Mouse (Mus musculus): Measurements from ENCODE around the gene Dcaf4. TPM values are rescaled to one million over a fixed set of nuclear protein-coding genes. Genes with fewer than 3 reads are reported as not detected.

The Dcaf4 gene
- polyA plus RNA-seq, 1 experiment from 2014 or later, result 24.0 TPM

GRCm38 (mm10) chr12:83492808-83493207 lies 27.5 kb upstream of the Dcaf4 start:
- Histone ChIP-seq H3K4me1 (ENCODE audit: control insufficient read depth, insufficient read depth, low read length) (peaks cover 10% of the 10 kb centered on the region), H3K4me3 (ENCODE audit: low read depth, low read length) (no peak overlapping the region), H3K36me3 (ENCODE audit: control insufficient read depth, insufficient read depth, low read length) (no peaks in the 10 kb centered on the region), H3K27ac (ENCODE audit: low read depth, low read length) (no peak overlapping the region), H3K27me3 (ENCODE audit: control insufficient read depth, insufficient read depth, low read length) (no peaks in the 10 kb centered on the region), H3K9ac (ENCODE audit: low read length) (no peak overlapping the region), H3K9me3 (ENCODE audit: control insufficient read depth, low read length) (no peaks in the 10 kb centered on the region), H3K4me2 (ENCODE audit: low read depth) (no peak overlapping the region)
- WGBS, result 83% methylated on average over 3 of the region's 3 CpGs
- ATAC-seq (ENCODE audit: insufficient read depth, low FRiP score, low TSS enrichment), result no peak
- DNase-seq (ENCODE audit: low spot score), result no peak

GRCm38 (mm10) chr12:83494196-83494595 lies 26.1 kb upstream of the Dcaf4 start:
- 87% methylated on average over 9 of the region's 9 CpGs for WGBS
- no peak overlapping the region for H3K4me2 ChIP-seq (ENCODE audit: low read depth)
- H3K4me3 ChIP-seq (ENCODE audit: low read depth, low read length), result no peak overlapping the region
- no peaks in the 10 kb centered on the region for H3K9me3 ChIP-seq (ENCODE audit: control insufficient read depth, low read length)
- H3K4me1 ChIP-seq (ENCODE audit: control insufficient read depth, insufficient read depth, low read length), result no peaks in the 10 kb centered on the region
- H3K9ac ChIP-seq (ENCODE audit: low read length), result no peak overlapping the region
- H3K27me3 ChIP-seq (ENCODE audit: control insufficient read depth, insufficient read depth, low read length), result no peaks in the 10 kb centered on the region
- no peak overlapping the region for H3K27ac ChIP-seq (ENCODE audit: low read depth, low read length)
- no peak for DNase-seq (ENCODE audit: low spot score)
- H3K36me3 ChIP-seq (ENCODE audit: control insufficient read depth, insufficient read depth, low read length), result no peaks in the 10 kb centered on the region
- ATAC-seq (ENCODE audit: insufficient read depth, low FRiP score, low TSS enrichment), result no peak

DNA sequence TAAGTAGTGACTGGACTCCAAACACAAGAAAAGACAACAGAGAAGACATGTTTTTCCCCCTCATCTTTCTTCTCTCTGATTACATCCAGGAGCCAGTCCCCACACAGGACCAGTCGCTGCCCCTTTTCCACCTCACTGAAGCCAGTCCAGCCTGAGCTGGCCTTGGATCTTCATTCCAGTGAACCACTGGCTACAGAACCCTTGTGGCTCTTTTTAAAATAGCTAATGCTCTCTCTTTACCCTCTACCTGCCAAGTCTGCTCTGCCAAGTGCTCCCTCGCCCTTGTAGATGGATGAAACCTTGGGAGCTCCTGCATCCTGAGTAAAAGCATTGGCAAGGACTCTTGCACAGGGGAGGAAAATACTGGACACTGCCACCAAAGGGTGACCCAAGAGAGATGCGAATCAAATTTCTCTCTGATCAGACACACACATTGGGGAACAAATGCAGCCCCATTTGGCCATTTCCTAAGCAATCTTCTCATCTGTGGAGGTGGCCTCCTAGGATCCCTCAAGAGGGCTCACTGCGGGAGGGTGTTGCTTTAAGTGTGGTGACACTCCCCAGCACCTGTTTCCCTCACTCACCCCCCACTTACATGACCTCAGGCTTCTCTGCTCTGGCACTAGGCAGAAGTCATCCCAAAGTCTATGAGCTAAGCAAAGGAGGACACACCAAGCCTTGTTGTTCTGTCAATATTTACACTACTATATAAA lies 24.9 kb upstream of the Dcaf4 start:
- 70% methylated on average over 4 of the region's 4 CpGs for WGBS
- no peaks in the 10 kb centered on the region for H3K4me1 ChIP-seq (ENCODE audit: control insufficient read depth, insufficient read depth, low read length)
- ATAC-seq (ENCODE audit: insufficient read depth, low FRiP score, low TSS enrichment) (no peak), DNase-seq (ENCODE audit: low spot score) (no peak)
- H3K4me3 ChIP-seq (ENCODE audit: low read depth, low read length), result no peak overlapping the region
- no peak overlapping the region for H3K27ac ChIP-seq (ENCODE audit: low read depth, low read length)
- no peak overlapping the region for H3K9ac ChIP-seq (ENCODE audit: low read length)
- H3K9me3 ChIP-seq (ENCODE audit: control insufficient read depth, low read length), result no peaks in the 10 kb centered on the region
- H3K4me2 ChIP-seq (ENCODE audit: low read depth), result no peak overlapping the region
- H3K36me3 ChIP-seq (ENCODE audit: control insufficient read depth, insufficient read depth, low read length), result no peaks in the 10 kb centered on the region
- no peaks in the 10 kb centered on the region for H3K27me3 ChIP-seq (ENCODE audit: control insufficient read depth, insufficient read depth, low read length)

DNA sequence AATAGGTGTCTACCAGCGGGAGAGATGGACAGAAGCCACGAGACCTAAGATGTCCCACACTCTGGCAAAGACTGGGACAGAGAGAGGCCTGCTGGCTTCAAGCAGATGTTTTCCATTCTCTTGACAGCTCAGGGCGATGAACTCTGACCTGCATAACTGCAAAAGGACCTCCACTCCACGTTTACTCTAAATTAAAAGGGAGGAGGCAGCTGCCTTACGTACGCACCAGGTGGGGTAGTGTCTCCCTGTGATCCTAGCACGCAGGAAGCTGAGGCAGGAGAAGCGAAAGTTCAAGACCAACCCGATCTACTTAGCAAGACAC lies 24.3 kb upstream of the Dcaf4 start:
- H3K4me2 ChIP-seq (ENCODE audit: low read depth), result no peak overlapping the region
- WGBS, result 57% methylated on average over 9 of the region's 9 CpGs
- no peak overlapping the region for H3K27ac ChIP-seq (ENCODE audit: low read depth, low read length)
- no peaks in the 10 kb centered on the region for H3K27me3 ChIP-seq (ENCODE audit: control insufficient read depth, insufficient read depth, low read length)
- no peak for ATAC-seq (ENCODE audit: insufficient read depth, low FRiP score, low TSS enrichment)
- H3K36me3 ChIP-seq (ENCODE audit: control insufficient read depth, insufficient read depth, low read length), result no peaks in the 10 kb centered on the region
- H3K4me1 ChIP-seq (ENCODE audit: control insufficient read depth, insufficient read depth, low read length), result no peaks in the 10 kb centered on the region
- no peak overlapping the region for H3K4me3 ChIP-seq (ENCODE audit: low read depth, low read length)
- H3K9ac ChIP-seq (ENCODE audit: low read length), result no peak overlapping the region
- DNase-seq (ENCODE audit: low spot score), result no peak
- H3K9me3 ChIP-seq (ENCODE audit: control insufficient read depth, low read length), result no peaks in the 10 kb centered on the region

DNA sequence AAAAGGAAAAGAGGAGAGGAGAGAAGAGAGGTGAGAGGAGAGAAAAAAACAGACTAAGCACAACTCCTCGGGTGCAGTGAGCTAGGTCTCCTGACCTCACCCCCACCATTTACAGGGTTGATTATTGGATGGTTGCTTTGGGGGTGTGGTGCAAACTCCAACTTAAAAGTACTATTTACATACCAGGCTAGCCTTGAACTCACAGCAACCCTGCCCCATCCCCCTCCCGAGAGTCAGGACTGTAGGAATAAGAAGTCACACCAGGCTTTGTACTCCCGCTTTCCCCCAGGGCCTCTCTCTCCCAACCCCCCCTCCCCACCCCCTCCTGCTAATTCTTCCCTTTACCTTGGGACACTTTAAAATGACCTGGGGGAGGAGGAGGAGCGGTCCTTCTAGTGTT lies 23.9 kb upstream of the Dcaf4 start:
- H3K4me1 ChIP-seq (ENCODE audit: control insufficient read depth, insufficient read depth, low read length), result no peaks in the 10 kb centered on the region
- no peaks in the 10 kb centered on the region for H3K9me3 ChIP-seq (ENCODE audit: control insufficient read depth, low read length)
- no peak for ATAC-seq (ENCODE audit: insufficient read depth, low FRiP score, low TSS enrichment)
- H3K4me3 ChIP-seq (ENCODE audit: low read depth, low read length), result no peak overlapping the region
- 78% methylated on average over 4 of the region's 4 CpGs for WGBS
- H3K9ac ChIP-seq (ENCODE audit: low read length), result no peak overlapping the region
- H3K4me2 ChIP-seq (ENCODE audit: low read depth), result no peak overlapping the region
- no peak for DNase-seq (ENCODE audit: low spot score)
- H3K27ac ChIP-seq (ENCODE audit: low read depth, low read length), result no peak overlapping the region
- no peaks in the 10 kb centered on the region for H3K36me3 ChIP-seq (ENCODE audit: control insufficient read depth, insufficient read depth, low read length)
- no peaks in the 10 kb centered on the region for H3K27me3 ChIP-seq (ENCODE audit: control insufficient read depth, insufficient read depth, low read length)

GRCm38 (mm10) chr12:83496736-83497135 lies 23.5 kb upstream of the Dcaf4 start:
- no peak overlapping the region for H3K9ac ChIP-seq (ENCODE audit: low read length)
- no peaks in the 10 kb centered on the region for H3K4me1 ChIP-seq (ENCODE audit: control insufficient read depth, insufficient read depth, low read length)
- no peaks in the 10 kb centered on the region for H3K9me3 ChIP-seq (ENCODE audit: control insufficient read depth, low read length)
- no peaks in the 10 kb centered on the region for H3K27me3 ChIP-seq (ENCODE audit: control insufficient read depth, insufficient read depth, low read length)
- ATAC-seq (ENCODE audit: insufficient read depth, low FRiP score, low TSS enrichment) (no peak), DNase-seq (ENCODE audit: low spot score) (no peak)
- no peak overlapping the region for H3K27ac ChIP-seq (ENCODE audit: low read depth, low read length)
- no peaks in the 10 kb centered on the region for H3K36me3 ChIP-seq (ENCODE audit: control insufficient read depth, insufficient read depth, low read length)
- 91% methylated on average over 6 of the region's 6 CpGs for WGBS
- no peak overlapping the region for H3K4me2 ChIP-seq (ENCODE audit: low read depth)
- no peak overlapping the region for H3K4me3 ChIP-seq (ENCODE audit: low read depth, low read length)

DNA sequence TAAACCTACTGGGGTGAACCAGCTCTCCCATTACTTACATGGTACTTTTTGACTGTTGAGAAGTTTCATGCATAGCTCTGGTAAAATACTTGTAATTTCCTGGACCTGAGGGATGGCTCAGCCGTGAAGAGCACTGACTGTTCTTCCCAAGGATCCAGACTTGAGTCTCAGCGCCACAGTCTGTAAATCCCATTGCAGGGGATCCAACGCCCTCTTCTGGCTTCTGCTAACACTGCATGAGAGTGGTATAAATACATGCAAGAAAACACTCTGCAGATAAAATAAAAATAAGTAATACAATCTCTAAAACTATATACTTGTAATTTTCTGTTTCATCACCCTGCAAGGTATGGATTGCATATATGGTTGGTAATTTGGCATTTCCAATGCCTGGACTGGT lies 22.3 kb upstream of the Dcaf4 start:
- H3K4me1 ChIP-seq (ENCODE audit: control insufficient read depth, insufficient read depth, low read length), result no peaks in the 10 kb centered on the region
- no peak for ATAC-seq (ENCODE audit: insufficient read depth, low FRiP score, low TSS enrichment)
- 72% methylated on average over 3 of the region's 3 CpGs for WGBS
- no peaks in the 10 kb centered on the region for H3K9me3 ChIP-seq (ENCODE audit: control insufficient read depth, low read length)
- no peak overlapping the region for H3K27ac ChIP-seq (ENCODE audit: low read depth, low read length)
- H3K4me3 ChIP-seq (ENCODE audit: low read depth, low read length), result no peak overlapping the region
- H3K27me3 ChIP-seq (ENCODE audit: control insufficient read depth, insufficient read depth, low read length), result no peaks in the 10 kb centered on the region
- no peak overlapping the region for H3K9ac ChIP-seq (ENCODE audit: low read length)
- H3K36me3 ChIP-seq (ENCODE audit: control insufficient read depth, insufficient read depth, low read length), result no peaks in the 10 kb centered on the region
- DNase-seq (ENCODE audit: low spot score), result no peak
- no peak overlapping the region for H3K4me2 ChIP-seq (ENCODE audit: low read depth)

DNA sequence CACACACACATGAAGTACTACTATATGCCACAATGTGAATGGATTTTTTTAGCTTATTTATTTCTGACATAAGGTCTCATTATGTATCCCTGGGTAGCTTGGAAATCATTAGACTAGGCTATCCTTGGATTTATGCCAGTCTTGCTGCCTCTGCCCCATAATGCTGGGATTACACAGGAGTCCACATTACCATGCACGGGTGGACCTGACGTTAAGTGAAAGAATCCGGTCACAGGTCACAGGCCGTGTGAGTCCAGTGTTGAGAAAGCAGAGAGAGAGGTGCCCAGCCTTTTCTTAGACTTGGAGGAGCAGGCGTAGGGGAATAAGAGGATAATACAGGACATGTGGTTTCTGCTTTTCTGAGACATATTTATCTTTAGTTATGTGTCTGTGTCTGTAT lies 21.0 kb upstream of the Dcaf4 start:
- no peak for DNase-seq (ENCODE audit: low spot score)
- ATAC-seq (ENCODE audit: insufficient read depth, low FRiP score, low TSS enrichment), result no peak
- H3K9ac ChIP-seq (ENCODE audit: low read length), result no peak overlapping the region
- no peak overlapping the region for H3K4me3 ChIP-seq (ENCODE audit: low read depth, low read length)
- H3K4me1 ChIP-seq (ENCODE audit: control insufficient read depth, insufficient read depth, low read length), result no peaks in the 10 kb centered on the region
- no peaks in the 10 kb centered on the region for H3K36me3 ChIP-seq (ENCODE audit: control insufficient read depth, insufficient read depth, low read length)
- no peak overlapping the region for H3K4me2 ChIP-seq (ENCODE audit: low read depth)
- no peaks in the 10 kb centered on the region for H3K27me3 ChIP-seq (ENCODE audit: control insufficient read depth, insufficient read depth, low read length)
- no peak overlapping the region for H3K27ac ChIP-seq (ENCODE audit: low read depth, low read length)
- 77% methylated on average over 5 of the region's 5 CpGs for WGBS
- H3K9me3 ChIP-seq (ENCODE audit: control insufficient read depth, low read length), result no peaks in the 10 kb centered on the region

- Histone ChIP-seq H3K4me3 (ENCODE audit: low read depth, low read length) (no peak overlapping the region), H3K4me1 (ENCODE audit: control insufficient read depth, insufficient read depth, low read length) (no peaks in the 10 kb centered on the region), H3K27ac (ENCODE audit: low read depth, low read length) (no peak overlapping the region), H3K9me3 (ENCODE audit: control insufficient read depth, low read length) (no peaks in the 10 kb centered on the region), H3K36me3 (ENCODE audit: control insufficient read depth, insufficient read depth, low read length) (no peaks in the 10 kb centered on the region), H3K9ac (ENCODE audit: low read length) (no peak overlapping the region), H3K27me3 (ENCODE audit: control insufficient read depth, insufficient read depth, low read length) (no peaks in the 10 kb centered on the region), H3K4me2 (ENCODE audit: low read depth) (no peak overlapping the region)
- no peak for ATAC-seq (ENCODE audit: insufficient read depth, low FRiP score, low TSS enrichment)
- WGBS, result 10% methylated on average over 9 of the region's 9 CpGs
- peak; percentile 62 for DNase-seq (ENCODE audit: low spot score)
Observed at GRCm38 (mm10) chr12:83502190-83502589, 18.1 kb upstream of the Dcaf4 start.
